Comparison of ENCODE assay signal across 9 mouse cellular contexts in the genomic region with DNA sequence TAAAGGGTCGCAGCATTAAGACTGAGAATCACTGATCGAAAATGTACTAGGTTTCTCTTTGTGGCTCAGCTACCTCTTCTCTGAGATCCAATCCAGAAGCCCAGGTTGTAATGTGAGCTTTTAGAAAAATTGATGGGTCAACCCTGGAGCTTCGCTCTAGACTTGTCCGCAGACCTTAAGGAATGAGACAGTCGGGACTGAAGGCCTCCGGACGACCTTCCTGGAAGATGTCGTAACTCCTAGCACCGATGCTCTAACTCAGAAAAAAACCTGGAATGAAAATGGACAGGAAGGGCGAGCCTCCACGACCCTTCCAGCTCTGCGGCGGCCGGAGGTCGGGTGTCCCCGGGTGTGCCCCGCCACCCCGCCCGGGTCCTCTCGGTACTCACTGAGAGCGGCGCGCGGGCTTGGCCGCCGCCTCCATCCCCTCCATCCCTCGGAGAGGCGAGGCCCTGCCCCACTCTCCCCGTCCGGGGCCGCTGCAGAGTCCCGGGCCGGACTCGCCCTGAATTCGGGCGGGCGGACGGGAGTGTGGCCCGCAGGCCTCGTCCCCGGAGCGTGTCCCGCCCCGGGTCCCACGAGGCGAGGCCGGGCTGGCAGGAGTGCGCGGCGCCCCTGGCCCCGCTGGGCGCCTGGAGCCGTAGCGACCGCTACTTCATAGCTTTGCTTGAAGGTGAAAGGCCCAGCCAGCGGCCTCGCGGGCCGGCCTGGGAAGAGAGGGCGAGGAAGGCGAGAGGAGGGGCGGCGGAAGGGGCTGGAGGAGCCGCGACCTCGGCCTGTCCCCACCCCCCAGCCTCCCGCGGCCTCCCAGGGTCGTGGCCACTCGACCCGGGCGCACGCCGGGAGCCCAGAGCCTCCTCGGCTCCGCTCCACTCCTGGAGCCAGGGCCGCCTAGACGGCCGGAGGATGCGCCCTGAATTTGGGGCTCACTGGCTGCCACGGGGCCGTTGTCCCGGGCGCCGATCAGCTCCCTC. TPM values are rescaled to one million over a fixed set of nuclear protein-coding genes. Genes with fewer than 3 reads are reported as not detected.
A peak's percentile ranks its signal among the peaks of the same experiment; 100 is the strongest.
DNase-seq lines count a peak whose midpoint lies in the region; ATAC-seq and TF ChIP-seq lines count a peak whose summit lies in the region.
"Had no signal": no experiment of that assay in that cellular context is flagged by ENCODE, and none has a peak within 500 bp of the region (broad histone marks: within the 10 kb centered on the region; RNA-seq: fewer than 3 reads in every experiment).

A gene (minus strand): TSS at position 648 of the 974 bp plus-strand sequence.

- no peak for TF ChIP-seq CTCF in liver, postnatal 0 days (IDR thresholded peaks at IDR 0.05; ENCODE audit: low read depth)

- peak within 1 kb of the TSS; percentile 60 for H3K4me3 ChIP-seq in intestine, embryonic 15.5 days (replicated peaks)
- peak within 1 kb of the TSS; percentile 47 for H3K4me3 ChIP-seq in liver, postnatal 0 days (ENCODE audit: low read depth, low read length)
- peak within 1 kb of the TSS; percentile 47 for H3K4me3 ChIP-seq in neural tube, embryonic 13.5 days

- peak; percentile 81 for ATAC-seq in intestine, embryonic 15.5 days
- ATAC-seq in liver, postnatal 0 days = peak; percentile 38; the same call in 1 of the 2 replicates
- peak; percentile 67 for ATAC-seq in neural tube, embryonic 13.5 days (ENCODE audit: low read depth)

- TF ChIP-seq EP300 in liver, postnatal 0 days (IDR thresholded peaks at IDR 0.05; ENCODE audit: low read depth) = no peak

- H3K27me3 ChIP-seq in intestine, embryonic 15.5 days (replicated peaks) = peaks cover 13% of the 10 kb centered on the region
- H3K27me3 ChIP-seq in liver, postnatal 0 days (ENCODE audit: insufficient read depth, low read length) = peaks cover 34% of the 10 kb centered on the region
- peaks cover 25% of the 10 kb centered on the region for H3K27me3 ChIP-seq in neural tube, embryonic 13.5 days
- H3K27me3 ChIP-seq: CH12.LX had no signal

- H3K36me3 ChIP-seq in intestine, embryonic 15.5 days = no peaks in the 10 kb centered on the region
- H3K36me3 ChIP-seq in liver, postnatal 0 days (replicated peaks; ENCODE audit: insufficient read depth, low read length) = no peaks in the 10 kb centered on the region
- H3K36me3 ChIP-seq in neural tube, embryonic 13.5 days = no peaks in the 10 kb centered on the region

- no peaks in the 10 kb centered on the region for H3K9me3 ChIP-seq in intestine, embryonic 15.5 days
- H3K9me3 ChIP-seq in liver, postnatal 0 days (ENCODE audit: low read length) = no peaks in the 10 kb centered on the region
- H3K9me3 ChIP-seq in neural tube, embryonic 13.5 days = no peaks in the 10 kb centered on the region

- peaks cover 7% of the 10 kb centered on the region; the same call in 1 of the 2 replicates for H3K4me1 ChIP-seq in intestine, embryonic 15.5 days (replicated peaks)
- peaks cover 5% of the 10 kb centered on the region for H3K4me1 ChIP-seq in liver, postnatal 0 days (ENCODE audit: insufficient read depth)
- H3K4me1 ChIP-seq in neural tube, embryonic 13.5 days (replicated peaks) = peaks cover 20% of the 10 kb centered on the region

- H3K4me2 ChIP-seq in intestine, embryonic 15.5 days (replicated peaks) = peak within 1 kb of the TSS; percentile 87
- H3K4me2 ChIP-seq in liver, postnatal 0 days (ENCODE audit: low read depth, low read length) = peak within 1 kb of the TSS; percentile 74
- peak within 1 kb of the TSS; percentile 73 for H3K4me2 ChIP-seq in neural tube, embryonic 13.5 days

- H3K27ac ChIP-seq in intestine, embryonic 15.5 days = peak within 1 kb of the TSS; percentile 73
- peak within 1 kb of the TSS; percentile 16; the same call in 1 of the 2 replicates for H3K27ac ChIP-seq in liver, postnatal 0 days (ENCODE audit: low read depth)
- peak within 1 kb of the TSS; percentile 34; the same call in 1 of the 2 replicates for H3K27ac ChIP-seq in neural tube, embryonic 13.5 days (replicated peaks)

- 2% methylated on average over 78 of the region's 85 CpGs for WGBS in intestine, embryonic 15.5 days
- WGBS in liver, postnatal 0 days (ENCODE audit: insufficient replicate concordance) = 3% methylated on average over 79 of the region's 85 CpGs
- 2% methylated on average over 81 of the region's 85 CpGs for WGBS in neural tube, embryonic 13.5 days

- DNase-seq in layer of hippocampus, adult 11-12 months (ENCODE audit: low spot score) = peak; percentile 27
- no peak for DNase-seq in layer of hippocampus, postnatal 36 days
- DNase-seq in embryo, embryonic 10.5 days (ENCODE audit: low spot score) = peak; percentile 77
- DNase-seq in gonadal fat pad, adult 2 months (ENCODE audit: low read depth) = no peak
- no peak for DNase-seq in liver, postnatal 0 days
- DNase-seq in natural killer cell, adult 2 months (ENCODE audit: low spot score in 2 of 2) = no peak

- peak within 1 kb of the TSS; percentile 78 for H3K9ac ChIP-seq in intestine, embryonic 15.5 days
- H3K9ac ChIP-seq in liver, postnatal 0 days (replicated peaks) = peak within 1 kb of the TSS; percentile 44; the same call in 1 of the 2 replicates
- peak within 1 kb of the TSS; percentile 77 for H3K9ac ChIP-seq in neural tube, embryonic 13.5 days

RNA-seq across cellular contexts. Expression of the gene that starts here (rescaled TPM):
- total RNA-seq in layer of hippocampus, postnatal 36 days (2021) = 1 to 10 TPM; 5.9 to 6.7 TPM
- 22.8 and 33.6 TPM in 2 replicates for polyA plus RNA-seq in gonadal fat pad, adult 2 months (2012; rRNA removed)
- 1.7 and 2.2 TPM in 2 replicates for polyA plus RNA-seq in intestine, embryonic 15.5 days (2015; fragmentation: Nextera tagmentation; extraction: Ambion mirVana)
- polyA plus RNA-seq in liver, postnatal 0 days (2015; fragmentation: Nextera tagmentation; extraction: Ambion mirVana) = 0.14 and 0.22 TPM in 2 replicates
- polyA plus RNA-seq in neural tube, embryonic 13.5 days (2015; fragmentation: Nextera tagmentation; extraction: Ambion mirVana) = 3.5 and 6.4 TPM in 2 replicates

Comparison
In these comparisons a context has a peak if more than half of its experiments do, and no peak if none do; other contexts are left out.
1. DNase-seq: peak in layer of hippocampus, adult 11-12 months (single experiment) and embryo, embryonic 10.5 days (single experiment); none in layer of hippocampus, postnatal 36 days (0 of 2), gonadal fat pad, adult 2 months (single experiment), liver, postnatal 0 days (single experiment) and natural killer cell, adult 2 months (0 of 2).
2. Peak in ATAC-seq, H3K4me3 ChIP-seq, H3K27ac ChIP-seq, H3K9ac ChIP-seq and H3K4me2 ChIP-seq in liver, postnatal 0 days; RNA of the gene not detected or under 1 TPM.
3. H3K27ac ChIP-seq: peak in every context shown above with its lines; median percentile 73 in intestine, embryonic 15.5 days; 34 in neural tube, embryonic 13.5 days; 16 in liver, postnatal 0 days.
4. Peak in every context shown above with its lines, with median percentiles within 50 percentile points of each other: ATAC-seq, H3K4me2 ChIP-seq, H3K4me3 ChIP-seq and H3K9ac ChIP-seq.